Mouse (Mus musculus) brain, embryonic 18.5 days (tissue): ENCODE data around the gene Polrmt.

Experiments used
- DNase-seq: peaks from one replicate; pipeline ENCODE4 v3.0.0-alpha.2; 2012; ENCODE audit warnings: low read depth, low spot score

Polrmt gene

GRCm38 (mm10) chr10:79687513-79687912, 58.9 kb downstream of the Polrmt start:
- no peak for DNase-seq

GRCm38 (mm10) chr10:79686691-79687090, 59.7 kb downstream of the Polrmt start:
- no peak for DNase-seq

GRCm38 (mm10) chr10:79686219-79686618, 60.2 kb downstream of the Polrmt start:
- DNase-seq = no peak
